Mouse (Mus musculus): ENCODE measurements at regions not wholly inside any gene's neighbourhood (a gene's known extent, or its start where the extent isn't known, plus 50 kb on each side); places are given as distances from the start of the nearest gene placed in this dataset.
"Not testable (repeated sequence)": the region's sequence is repeated elsewhere in the genome, so short reads cannot be mapped to it uniquely, and the experiment has no call there.

GRCm38 (mm10) chr3:15055516-15056256, 169.6 kb downstream of the Car2 start:
- TF ChIP-seq EP300, CTCF (IDR thresholded peaks at IDR 0.05; ENCODE audit: low read depth): not testable (repeated sequence)

Data from heart, postnatal 0 days (tissue).